Mouse (Mus musculus): Measurements from ENCODE around the gene Zfp119b. TPM values are rescaled to one million over a fixed set of nuclear protein-coding genes. Genes with fewer than 3 reads are reported as not detected.
"Not testable (repeated sequence)": the region's sequence is repeated elsewhere in the genome, so short reads cannot be mapped to it uniquely, and the experiment has no call there.

Zfp119b gene
- total and polyA plus RNA-seq, 3 experiments = 1.1 to 2.0 TPM; not detected in 1

GRCm38 (mm10) chr17:55948647-55949046 is 653 bp downstream of the Zfp119b start:
- H3K36me3 ChIP-seq (ENCODE audit: control insufficient read depth in 1 of 2, insufficient read depth in 2 of 2, low read length in 2 of 2) = peaks cover 0 to 5% of the 10 kb centered on the region in 2 experiments; a peak in 2 of 4 replicates
- no peak for TF ChIP-seq GATA1 (IDR thresholded peaks at IDR 0.05; ENCODE audit: low read depth, low read length)
- TF ChIP-seq SIN3A (IDR thresholded peaks at IDR 0.05; ENCODE audit: low read length) = no peak
- no peak for TF ChIP-seq POLR2A (IDR thresholded peaks at IDR 0.05; ENCODE audit: control insufficient read depth in 1 of 2, insufficient read depth in 1 of 2, low read depth in 1 of 2, low read length in 2 of 2, poor library complexity in 1 of 2)
- no peak for TF ChIP-seq USF2 (IDR thresholded peaks at IDR 0.05; ENCODE audit: borderline replicate concordance in 1 of 2, insufficient read depth in 1 of 2, low read depth in 1 of 2, low read length in 2 of 2)
- no peak for TF ChIP-seq RAD21 (IDR thresholded peaks at IDR 0.05; ENCODE audit: low read depth, low read length)
- no peak for TF ChIP-seq ZMIZ1 (IDR thresholded peaks at IDR 0.05; ENCODE audit: low read depth, low read length)

GRCm38 (mm10) chr17:55945696-55946095 is 3.6 kb downstream of the Zfp119b start:
- Histone ChIP-seq H3K9ac (ENCODE audit: control insufficient read depth, low read depth, low read length, poor library complexity, severe bottlenecking) (peak overlapping the region; percentile 74), H3K27ac (ENCODE audit: control insufficient read depth, low read depth, low read length) (peak overlapping the region; percentile 63), H3K4me1 (ENCODE audit: control insufficient read depth in 1 of 2, insufficient read depth in 2 of 2, low read length in 2 of 2) (peaks cover 0 to 8% of the 10 kb centered on the region in 2 experiments; a peak in 2 of 4 replicates), H3K36me3 (ENCODE audit: control insufficient read depth in 1 of 2, insufficient read depth in 2 of 2, low read length in 2 of 2) (peaks cover 0 to 7% of the 10 kb centered on the region in 2 experiments; a peak in 2 of 4 replicates), H3K4me3 (ENCODE audit: control insufficient read depth in 1 of 2, insufficient read depth in 1 of 2, low read depth in 2 of 2, low read length in 2 of 2) (peak overlapping the region; percentile 75 to 92), H3K79me2 (ENCODE audit: control insufficient read depth, insufficient read depth, low read length, poor library complexity) (no peaks in the 10 kb centered on the region; the same call in 1 of the 2 replicates), H3K9me3 (replicated peaks; ENCODE audit: insufficient read depth, low read length) (no peaks in the 10 kb centered on the region), H3K27me3 (ENCODE audit: control insufficient read depth in 1 of 2, insufficient read depth in 2 of 2, low read length in 2 of 2) (no peaks in the 10 kb centered on the region; a peak in 2 of 4 replicates)
- TF ChIP-seq CHD2 (IDR thresholded peaks at IDR 0.05; ENCODE audit: low read length) (no peak), E2F4 (IDR thresholded peaks at IDR 0.05; ENCODE audit: borderline replicate concordance, low read depth, low read length) (no peak), HCFC1 (IDR thresholded peaks at IDR 0.05; ENCODE audit: low read depth, low read length) (no peak)
- DNase-seq (ENCODE audit: low read depth, low spot score) = no peak

More at GRCm38 (mm10) chr17:55948647-55949046, 653 bp downstream of the Zfp119b start:
- peaks cover 0 to 2% of the 10 kb centered on the region in 2 experiments for H3K27me3 ChIP-seq (ENCODE audit: control insufficient read depth in 1 of 2, insufficient read depth in 2 of 2, low read length in 2 of 2)
- H3K9me3 ChIP-seq (replicated peaks; ENCODE audit: insufficient read depth, low read length) = no peaks in the 10 kb centered on the region
- no peak overlapping the region for H3K9ac ChIP-seq (ENCODE audit: control insufficient read depth, low read depth, low read length, poor library complexity, severe bottlenecking)
- no peak overlapping the region for H3K4me3 ChIP-seq (ENCODE audit: control insufficient read depth in 1 of 2, insufficient read depth in 1 of 2, low read depth in 2 of 2, low read length in 2 of 2)
- H3K79me2 ChIP-seq (ENCODE audit: control insufficient read depth, insufficient read depth, low read length, poor library complexity) = no peaks in the 10 kb centered on the region; the same call in 1 of the 2 replicates
- peaks cover 0 to 8% of the 10 kb centered on the region in 2 experiments; a peak in 2 of 4 replicates for H3K4me1 ChIP-seq (ENCODE audit: control insufficient read depth in 1 of 2, insufficient read depth in 2 of 2, low read length in 2 of 2)
- no peak for DNase-seq (ENCODE audit: low read depth, low spot score)
- H3K27ac ChIP-seq (ENCODE audit: control insufficient read depth, low read depth, low read length) = no peak overlapping the region

DNA sequence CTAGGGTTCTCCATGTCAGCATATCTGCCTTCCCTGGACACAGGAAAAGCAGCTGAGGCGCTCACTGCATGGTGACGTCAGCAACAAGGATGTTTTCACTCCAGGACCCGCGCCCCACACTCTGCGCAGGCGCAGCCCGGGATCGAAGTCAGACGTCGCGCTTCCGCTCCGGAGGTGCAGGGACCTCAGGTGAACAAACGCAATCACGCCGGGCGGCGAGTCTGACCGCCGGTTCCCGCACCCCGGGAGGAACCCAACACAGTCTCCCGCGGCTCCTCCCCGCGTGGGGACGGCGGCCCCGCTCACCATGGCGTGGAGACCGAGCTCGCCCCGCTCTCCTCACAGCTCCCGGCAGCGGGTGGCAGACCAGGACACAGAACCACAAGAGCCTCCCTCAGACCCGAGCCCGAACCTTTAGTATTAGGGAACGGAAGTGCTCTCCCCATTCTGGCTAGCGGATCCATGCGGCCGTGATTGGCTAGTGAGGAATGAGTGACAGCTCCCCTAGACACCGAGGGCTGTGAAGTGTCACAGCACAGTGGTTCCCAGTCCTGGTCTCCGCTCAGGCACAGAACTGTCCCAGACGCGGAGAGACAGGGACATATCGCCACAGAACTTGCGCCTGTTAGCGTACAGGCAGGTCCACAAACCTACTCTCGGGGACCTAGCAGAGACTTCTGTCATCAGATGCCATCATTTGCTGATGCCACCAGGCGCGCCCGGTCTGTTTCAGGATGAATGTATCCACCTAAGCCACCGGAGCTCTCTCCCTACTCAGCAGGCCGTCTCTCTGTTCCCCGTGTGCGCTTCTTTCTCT is 4.2 kb downstream of the Zfp119b start:
- Histone ChIP-seq H3K27ac (ENCODE audit: control insufficient read depth, low read depth, low read length) (peak overlapping the region; percentile 63), H3K4me3 (ENCODE audit: control insufficient read depth in 1 of 2, insufficient read depth in 1 of 2, low read depth in 2 of 2, low read length in 2 of 2) (peak overlapping the region; percentile 75 to 92), H3K9ac (ENCODE audit: control insufficient read depth, low read depth, low read length, poor library complexity, severe bottlenecking) (peak overlapping the region; percentile 74)
- not testable (repeated sequence) for H3K4me1 ChIP-seq (ENCODE audit: control insufficient read depth in 1 of 2, insufficient read depth in 2 of 2, low read length in 2 of 2); H3K9me3 ChIP-seq (replicated peaks; ENCODE audit: insufficient read depth, low read length); H3K79me2 ChIP-seq (ENCODE audit: control insufficient read depth, insufficient read depth, low read length, poor library complexity); H3K27me3 ChIP-seq (ENCODE audit: control insufficient read depth in 1 of 2, insufficient read depth in 2 of 2, low read length in 2 of 2); H3K36me3 ChIP-seq (ENCODE audit: control insufficient read depth in 1 of 2, insufficient read depth in 2 of 2, low read length in 2 of 2)
- TF ChIP-seq POLR2AphosphoS2 (IDR thresholded peaks at IDR 0.05; ENCODE audit: low read length) (peak; percentile 68; the same call in 1 of the 2 replicates), ELF1 (IDR thresholded peaks at IDR 0.05; ENCODE audit: low read depth, low read length) (0 out of 2 replicates have a peak, but pooled peaks have one; percentile 10), NRF1 (IDR thresholded peaks at IDR 0.05; ENCODE audit: insufficient read depth, low read depth, low read length, poor library complexity, severe bottlenecking) (peak; percentile 71), MXI1 (IDR thresholded peaks at IDR 0.05; ENCODE audit: low read depth, low read length) (peak; percentile 52; the same call in 1 of the 2 replicates), NELFE (IDR thresholded peaks at IDR 0.05; ENCODE audit: low read depth, low read length) (peak; percentile 67), HCFC1 (IDR thresholded peaks at IDR 0.05; ENCODE audit: low read depth, low read length) (peak; percentile 59; the same call in 1 of the 2 replicates), ZMIZ1 (IDR thresholded peaks at IDR 0.05; ENCODE audit: low read depth, low read length) (peak; percentile 67; the same call in 1 of the 2 replicates), TBP (IDR thresholded peaks at IDR 0.05; ENCODE audit: low read depth, low read length) (peak; percentile 61), SIN3A (IDR thresholded peaks at IDR 0.05; ENCODE audit: low read length) (peak; percentile 28), POLR2A (IDR thresholded peaks at IDR 0.05; ENCODE audit: control insufficient read depth in 1 of 2, insufficient read depth in 1 of 2, low read depth in 1 of 2, low read length in 2 of 2, poor library complexity in 1 of 2) (peak; percentile 57 to 74; a peak in 3 of 4 replicates)
- DNase-seq (ENCODE audit: low read depth, low spot score) = peak; percentile 89

DNA sequence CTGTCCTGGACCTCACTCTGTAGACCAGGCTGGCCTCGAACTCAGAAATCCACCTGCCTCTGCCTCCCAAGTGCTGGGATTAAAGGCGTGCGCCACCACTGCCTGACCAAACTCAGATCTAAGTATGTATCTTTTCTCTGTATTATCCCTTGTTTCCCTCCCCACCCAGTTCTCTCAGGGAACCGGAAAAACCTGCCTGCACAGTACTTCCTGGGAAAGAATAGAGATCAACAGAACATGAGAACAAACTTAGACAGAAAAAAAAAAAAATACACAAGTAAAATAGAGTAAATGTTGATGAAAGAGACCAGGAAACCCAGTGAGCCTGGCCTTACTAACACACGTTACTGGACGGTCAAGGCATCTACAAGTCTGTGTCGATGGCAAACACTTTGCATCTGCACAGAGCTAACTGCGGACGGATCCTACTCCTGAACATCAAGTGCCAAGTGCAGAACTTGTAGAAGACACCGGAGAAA is 4.9 kb downstream of the Zfp119b start:
- Histone ChIP-seq H3K9ac (ENCODE audit: control insufficient read depth, low read depth, low read length, poor library complexity, severe bottlenecking) (peak overlapping the region; percentile 58), H3K4me3 (ENCODE audit: control insufficient read depth in 1 of 2, insufficient read depth in 1 of 2, low read depth in 2 of 2, low read length in 2 of 2) (peak overlapping the region; percentile 75 to 92; a peak in 3 of 4 replicates), H3K27ac (ENCODE audit: control insufficient read depth, low read depth, low read length) (peak overlapping the region; percentile 49)
- peak; percentile 33 for DNase-seq (ENCODE audit: low read depth, low spot score)
- not testable (repeated sequence) for H3K36me3 ChIP-seq (ENCODE audit: control insufficient read depth in 1 of 2, insufficient read depth in 2 of 2, low read length in 2 of 2); H3K9me3 ChIP-seq (replicated peaks; ENCODE audit: insufficient read depth, low read length); H3K27me3 ChIP-seq (ENCODE audit: control insufficient read depth in 1 of 2, insufficient read depth in 2 of 2, low read length in 2 of 2); H3K79me2 ChIP-seq (ENCODE audit: control insufficient read depth, insufficient read depth, low read length, poor library complexity); H3K4me1 ChIP-seq (ENCODE audit: control insufficient read depth in 1 of 2, insufficient read depth in 2 of 2, low read length in 2 of 2)

Data from MEL (cell line).